Mouse (Mus musculus) neural tube, embryonic 15.5 days (tissue): Measurements from ENCODE around the gene Exoc6b. TPM values are rescaled to one million over a fixed set of nuclear protein-coding genes. Genes with fewer than 3 reads are reported as not detected.

Source experiments
- ATAC-seq: fragments of 200-750 bp; cut with Nextera tagmentation; 2 replicates; pipeline ENCODE4 v1.8.0; 2017; ENCODE audit warnings: mild to moderate bottlenecking, moderate TSS enrichment, moderate library complexity; ENCODE audit not compliant: low FRiP score
- H3K27ac ChIP-seq: fragments of 300-500 bp; sonication (generic); replicated peaks from 2 replicates; pipeline ENCODE4 v1.5.1; 2015; ENCODE audit warnings: mild to moderate bottlenecking, inconsistent platforms
- H3K27me3 ChIP-seq: fragments of 300-500 bp; sonication (generic); replicated peaks from 2 replicates; pipeline ENCODE4 v1.6.1; 2015; ENCODE audit warnings: inconsistent platforms
- H3K36me3 ChIP-seq: fragments of 300-500 bp; sonication (generic); 2 replicates; pipeline ENCODE4 v1.6.1; 2015; ENCODE audit warnings: inconsistent platforms
- H3K4me1 ChIP-seq: fragments of 300-500 bp; sonication (generic); 2 replicates; pipeline ENCODE4 v1.6.1; 2015; ENCODE audit warnings: inconsistent platforms
- H3K4me2 ChIP-seq: fragments of 300-500 bp; sonication (generic); 2 replicates; pipeline ENCODE4 v1.6.1; 2015; ENCODE audit warnings: inconsistent platforms, mild to moderate bottlenecking, moderate library complexity
- H3K4me3 ChIP-seq: fragments of 300-500 bp; sonication (generic); replicated peaks from 2 replicates; pipeline ENCODE4 v1.5.1; 2015; ENCODE audit warnings: mild to moderate bottlenecking, inconsistent platforms
- H3K9ac ChIP-seq: fragments of 300-500 bp; sonication (generic); replicated peaks from 2 replicates; pipeline ENCODE4 v1.6.1; 2015; ENCODE audit warnings: mild to moderate bottlenecking, inconsistent platforms
- H3K9me3 ChIP-seq: fragments of 300-500 bp; sonication (generic); replicated peaks from 2 replicates; pipeline ENCODE4 v1.6.1; 2016; ENCODE audit warnings: inconsistent platforms
- WGBS: fragments of 180-500 bp; shearing (Covaris S2); methylation state at CpG from one replicate; pipeline ENCODE4 v1.1.7; 2015; ENCODE audit warnings: mixed read lengths; 5-methylcytosine and 5-hydroxymethylcytosine counted together
- polyA plus RNA-seq: library from polyadenylated mRNA; unstranded; fragments of >200 nt; fragmentation: Nextera tagmentation; extraction: Ambion mirVana; gene quantifications from 2 replicates; pipeline ENCODE4 v1.2.1, GENCODE M21; 2015

Exoc6b gene
- polyA plus RNA-seq, 1 experiment from 2014 or later: 44.5 TPM

GRCm38 (mm10) chr6:84964729-84965415 is 104.4 kb downstream of the Exoc6b start:
- no peaks in the 10 kb centered on the region for H3K9me3 ChIP-seq
- no peak overlapping the region for H3K4me3 ChIP-seq
- H3K36me3 ChIP-seq: no peaks in the 10 kb centered on the region
- no peak for ATAC-seq
- no peak overlapping the region for H3K4me2 ChIP-seq
- no peaks in the 10 kb centered on the region for H3K27me3 ChIP-seq
- WGBS: 82% methylated on average over 5 of the region's 5 CpGs
- H3K9ac ChIP-seq: no peak overlapping the region
- H3K27ac ChIP-seq: no peak overlapping the region
- H3K4me1 ChIP-seq: 0 out of 2 replicates have a peak, but pooled peaks cover 2% of the 10 kb centered on the region

- WGBS: 76% methylated on average over 1 of the region's 1 CpGs
Measured at GRCm38 (mm10) chr6:84963044-84963443, 106.3 kb downstream of the Exoc6b start.

GRCm38 (mm10) chr6:84961763-84962162 is 107.5 kb downstream of the Exoc6b start:
- 92% methylated on average over 3 of the region's 3 CpGs for WGBS

More at GRCm38 (mm10) chr6:84963044-84963443, 106.3 kb downstream of the Exoc6b start:
- H3K9ac ChIP-seq: no peak overlapping the region
- ATAC-seq: no peak
- no peaks in the 10 kb centered on the region for H3K9me3 ChIP-seq
- no peak overlapping the region for H3K4me2 ChIP-seq
- no peaks in the 10 kb centered on the region for H3K27me3 ChIP-seq
- no peak overlapping the region for H3K4me3 ChIP-seq
- 0 out of 2 replicates have a peak, but pooled peaks cover 6% of the 10 kb centered on the region for H3K4me1 ChIP-seq
- no peak overlapping the region for H3K27ac ChIP-seq
- no peaks in the 10 kb centered on the region for H3K36me3 ChIP-seq

GRCm38 (mm10) chr6:84959520-84959919 is 109.8 kb downstream of the Exoc6b start:
- no peaks in the 10 kb centered on the region for H3K9me3 ChIP-seq
- 0 out of 2 replicates have a peak, but pooled peaks cover 6% of the 10 kb centered on the region for H3K4me1 ChIP-seq
- H3K27ac ChIP-seq: no peak overlapping the region
- no peaks in the 10 kb centered on the region for H3K36me3 ChIP-seq
- no peak overlapping the region for H3K4me3 ChIP-seq
- H3K27me3 ChIP-seq: no peaks in the 10 kb centered on the region
- 82% methylated on average over 2 of the region's 2 CpGs for WGBS
- no peak overlapping the region for H3K4me2 ChIP-seq
- H3K9ac ChIP-seq: no peak overlapping the region
- ATAC-seq: no peak

More at GRCm38 (mm10) chr6:84961763-84962162, 107.5 kb downstream of the Exoc6b start:
- Histone ChIP-seq H3K4me2 (no peak overlapping the region), H3K9me3 (no peaks in the 10 kb centered on the region), H3K9ac (no peak overlapping the region), H3K4me1 (0 out of 2 replicates have a peak, but pooled peaks cover 6% of the 10 kb centered on the region), H3K27ac (no peak overlapping the region), H3K27me3 (no peaks in the 10 kb centered on the region), H3K36me3 (no peaks in the 10 kb centered on the region), H3K4me3 (no peak overlapping the region)
- ATAC-seq: no peak

GRCm38 (mm10) chr6:84951621-84952020 is 117.7 kb downstream of the Exoc6b start:
- no peak overlapping the region for H3K4me3 ChIP-seq
- no peaks in the 10 kb centered on the region for H3K4me1 ChIP-seq
- H3K9ac ChIP-seq: no peak overlapping the region
- WGBS: 70% methylated on average over 1 of the region's 1 CpGs
- no peak overlapping the region for H3K27ac ChIP-seq
- no peaks in the 10 kb centered on the region for H3K36me3 ChIP-seq
- no peaks in the 10 kb centered on the region for H3K9me3 ChIP-seq
- H3K4me2 ChIP-seq: no peak overlapping the region
- no peaks in the 10 kb centered on the region for H3K27me3 ChIP-seq
- no peak for ATAC-seq

- H3K4me1 ChIP-seq: no peaks in the 10 kb centered on the region
- no peak for ATAC-seq
- WGBS: 39% methylated on average over 3 of the region's 3 CpGs
- H3K27ac ChIP-seq: no peak overlapping the region
- no peak overlapping the region for H3K9ac ChIP-seq
- H3K4me3 ChIP-seq: no peak overlapping the region
- no peak overlapping the region for H3K4me2 ChIP-seq
- H3K36me3 ChIP-seq: no peaks in the 10 kb centered on the region
- no peaks in the 10 kb centered on the region for H3K9me3 ChIP-seq
- H3K27me3 ChIP-seq: no peaks in the 10 kb centered on the region
Measured at GRCm38 (mm10) chr6:84946569-84946968, 122.7 kb downstream of the Exoc6b start.

GRCm38 (mm10) chr6:84946106-84946505 is 123.2 kb downstream of the Exoc6b start:
- 83% methylated on average over 2 of the region's 2 CpGs for WGBS
- H3K27ac ChIP-seq: no peak overlapping the region
- no peaks in the 10 kb centered on the region for H3K27me3 ChIP-seq
- H3K4me2 ChIP-seq: no peak overlapping the region
- no peaks in the 10 kb centered on the region for H3K9me3 ChIP-seq
- ATAC-seq: no peak
- H3K36me3 ChIP-seq: no peaks in the 10 kb centered on the region
- no peak overlapping the region for H3K9ac ChIP-seq
- H3K4me1 ChIP-seq: no peaks in the 10 kb centered on the region
- H3K4me3 ChIP-seq: no peak overlapping the region

DNA sequence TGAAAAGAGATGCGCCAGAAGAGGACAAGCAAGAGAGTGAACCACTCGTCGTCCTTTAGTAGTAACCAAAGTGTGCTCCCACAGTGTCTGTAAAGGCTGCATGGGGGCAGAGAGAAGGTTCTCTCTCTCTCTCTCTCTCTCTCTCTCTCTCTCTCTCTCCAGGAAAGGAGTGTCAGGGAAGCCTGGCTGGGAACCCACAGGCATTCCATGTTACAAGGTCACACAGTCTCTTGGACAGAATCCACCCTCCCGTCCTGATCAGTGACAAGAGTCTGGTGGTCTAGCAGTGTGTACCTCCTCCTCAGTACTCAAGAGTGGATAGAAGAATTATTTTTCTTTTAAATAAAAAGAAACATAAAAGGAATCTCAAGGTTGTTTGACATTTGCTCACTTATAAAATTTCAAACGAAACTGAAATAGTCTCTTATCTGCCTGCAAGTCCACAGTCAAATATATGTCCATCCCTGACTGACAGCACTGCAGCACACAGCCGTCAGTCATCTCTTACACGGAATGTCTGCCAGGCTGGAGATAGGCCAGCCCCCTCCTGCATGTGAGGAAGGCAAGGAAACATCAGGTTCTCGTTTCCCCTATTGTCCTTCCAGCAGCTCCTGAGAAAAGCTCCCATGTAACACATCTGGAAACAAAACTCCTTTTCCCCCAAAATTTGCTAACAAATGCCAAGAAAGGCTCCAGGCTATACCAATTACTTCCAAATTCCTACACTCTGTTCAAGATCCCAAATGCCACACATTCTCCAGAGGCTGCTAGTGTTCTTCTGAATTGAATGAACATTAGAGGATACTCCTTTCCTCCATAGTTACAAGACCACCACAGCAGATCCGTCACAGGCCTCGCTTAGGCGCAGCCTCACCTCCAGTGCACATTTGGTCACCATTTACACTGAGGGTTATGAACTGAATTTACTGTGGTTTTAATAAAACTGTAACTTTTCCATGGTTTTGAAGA is 136.1 kb downstream of the Exoc6b start:
- H3K9ac ChIP-seq: no peak overlapping the region
- no peaks in the 10 kb centered on the region for H3K27me3 ChIP-seq
- H3K36me3 ChIP-seq: no peaks in the 10 kb centered on the region
- no peak overlapping the region for H3K27ac ChIP-seq
- H3K9me3 ChIP-seq: no peaks in the 10 kb centered on the region
- no peak overlapping the region for H3K4me3 ChIP-seq
- 75% methylated on average over 11 of the region's 11 CpGs for WGBS
- ATAC-seq: no peak
- no peaks in the 10 kb centered on the region for H3K4me1 ChIP-seq
- no peak overlapping the region for H3K4me2 ChIP-seq

DNA sequence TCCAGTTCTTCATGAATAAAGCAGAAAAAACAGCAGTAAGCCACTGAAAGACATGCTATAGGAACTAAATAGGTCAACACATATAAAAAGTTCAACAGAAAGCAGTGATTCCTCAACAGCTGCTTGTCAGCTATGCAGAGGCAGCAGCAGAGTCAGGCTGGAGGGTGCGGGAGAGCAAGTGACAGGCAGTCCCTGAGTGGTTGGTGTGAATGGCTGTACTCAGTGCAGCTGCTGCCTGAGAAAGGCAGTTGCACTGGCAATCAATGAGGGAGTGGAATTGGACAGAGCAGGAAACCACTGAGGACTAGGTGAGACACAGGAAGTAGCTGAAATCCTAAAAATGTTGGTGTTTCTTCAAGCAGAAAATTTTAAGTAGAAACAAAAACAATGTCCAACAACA is 138.3 kb downstream of the Exoc6b start:
- H3K4me2 ChIP-seq: no peak overlapping the region
- H3K36me3 ChIP-seq: no peaks in the 10 kb centered on the region
- no peaks in the 10 kb centered on the region for H3K27me3 ChIP-seq
- no peak overlapping the region for H3K27ac ChIP-seq
- ATAC-seq: no peak
- WGBS: 50% methylated on average over 1 of the region's 1 CpGs
- H3K9ac ChIP-seq: no peak overlapping the region
- H3K4me1 ChIP-seq: no peaks in the 10 kb centered on the region
- H3K4me3 ChIP-seq: no peak overlapping the region
- no peaks in the 10 kb centered on the region for H3K9me3 ChIP-seq

DNA sequence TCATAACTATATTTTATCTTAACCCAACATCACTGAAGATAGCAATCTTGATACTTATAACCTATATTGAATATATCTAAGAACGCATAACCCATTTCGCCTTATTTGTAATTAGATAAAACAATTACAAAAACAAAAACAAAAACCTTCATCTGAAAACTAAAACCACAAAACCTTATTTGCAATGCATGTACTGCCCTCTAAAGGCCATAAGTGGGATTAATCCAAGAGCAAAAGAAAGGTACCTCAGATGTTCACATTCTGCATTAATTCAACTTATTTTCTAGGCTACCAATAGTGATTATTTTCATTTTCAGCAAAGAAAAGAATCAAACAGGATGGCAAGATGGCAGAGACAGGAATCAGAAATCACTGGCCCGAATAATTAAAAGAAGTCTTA is 143.2 kb downstream of the Exoc6b start:
- H3K9me3 ChIP-seq: no peaks in the 10 kb centered on the region
- no peaks in the 10 kb centered on the region for H3K36me3 ChIP-seq
- no peak for ATAC-seq
- no peak overlapping the region for H3K4me2 ChIP-seq
- no peak overlapping the region for H3K9ac ChIP-seq
- no peaks in the 10 kb centered on the region for H3K27me3 ChIP-seq
- WGBS: 72% methylated on average over 3 of the region's 3 CpGs
- H3K27ac ChIP-seq: no peak overlapping the region
- no peak overlapping the region for H3K4me3 ChIP-seq
- H3K4me1 ChIP-seq: peaks cover 12% of the 10 kb centered on the region

- Histone ChIP-seq H3K27me3 (no peaks in the 10 kb centered on the region), H3K9me3 (no peaks in the 10 kb centered on the region), H3K9ac (no peak overlapping the region), H3K27ac (peak overlapping the region; percentile 33; the same call in 1 of the 2 replicates), H3K36me3 (no peaks in the 10 kb centered on the region), H3K4me3 (no peak overlapping the region), H3K4me2 (peak overlapping the region; percentile 25; the same call in 1 of the 2 replicates), H3K4me1 (peaks cover 12% of the 10 kb centered on the region)
- WGBS: 18% methylated on average over 12 of the region's 12 CpGs
- no peak for ATAC-seq
Measured at GRCm38 (mm10) chr6:84923760-84924221, 145.5 kb downstream of the Exoc6b start.
